Mouse (Mus musculus) limb, embryonic 11.5 days (tissue): ENCODE results near the gene Prpsap1. TPM values are rescaled to one million over a fixed set of nuclear protein-coding genes. Genes with fewer than 3 reads are reported as not detected.
"Not testable (repeated sequence)": the region's sequence is repeated elsewhere in the genome, so short reads cannot be mapped to it uniquely, and the experiment has no call there.

Experiments used
- ATAC-seq: fragments of 200-750 bp; cut with Nextera tagmentation; 2 replicates; pipeline ENCODE4 v1.8.0; 2017; ENCODE audit warnings: low read depth; ENCODE audit not compliant: insufficient number of reproducible peaks, low FRiP score, low TSS enrichment
- DNase-seq: peaks from one replicate; pipeline ENCODE4 v3.0.0-alpha.2; 2015; ENCODE audit warnings: low spot score
- H3K27ac ChIP-seq: fragments of 300-500 bp; sonication (generic); replicated peaks from 2 replicates; pipeline ENCODE4 v1.5.1; 2014; ENCODE audit warnings: low read depth, mild to moderate bottlenecking, low read length
- H3K27me3 ChIP-seq: fragments of 300-500 bp; sonication (generic); 2 replicates; pipeline ENCODE4 v1.6.1; 2014; ENCODE audit warnings: mild to moderate bottlenecking, low read length, mixed read lengths; ENCODE audit not compliant: control insufficient read depth, insufficient read depth
- H3K36me3 ChIP-seq: fragments of 300-500 bp; sonication (generic); 2 replicates; pipeline ENCODE4 v1.6.1; 2014; ENCODE audit warnings: mild to moderate bottlenecking, low read length, moderate library complexity, mixed read lengths; ENCODE audit not compliant: control insufficient read depth, insufficient read depth
- H3K4me1 ChIP-seq: fragments of 300-500 bp; sonication (generic); 2 replicates; pipeline ENCODE4 v1.6.1; 2014; ENCODE audit warnings: low read length, mixed read lengths; ENCODE audit not compliant: control insufficient read depth, insufficient read depth
- H3K4me2 ChIP-seq: fragments of 300-500 bp; sonication (generic); 2 replicates; pipeline ENCODE4 v1.6.1; 2014; ENCODE audit warnings: low read depth, mild to moderate bottlenecking, moderate library complexity; ENCODE audit not compliant: severe bottlenecking
- H3K4me3 ChIP-seq: fragments of 300-500 bp; sonication (generic); 2 replicates; pipeline ENCODE4 v1.5.1; 2014; ENCODE audit warnings: low read depth, low read length
- H3K9ac ChIP-seq: fragments of 300-500 bp; sonication (generic); 2 replicates; pipeline ENCODE4 v1.6.1; 2014; ENCODE audit warnings: mild to moderate bottlenecking, low read length
- H3K9me3 ChIP-seq: fragments of 300-500 bp; sonication (generic); 2 replicates; pipeline ENCODE4 v1.6.1; 2016; ENCODE audit warnings: low read length; ENCODE audit not compliant: control insufficient read depth
- WGBS: fragments of 180-500 bp; shearing (Covaris S2); extraction: QIAGEN DNeasy Blood & Tissue Kit; methylation state at CpG from one replicate; pipeline ENCODE4 v1.1.7; 2014; 5-methylcytosine and 5-hydroxymethylcytosine counted together
- polyA plus RNA-seq: library from polyadenylated mRNA; unstranded; fragments of >200 nt; fragmentation: Nextera tagmentation; extraction: Ambion mirVana; gene quantifications from 2 replicates; pipeline ENCODE4 v1.2.1, GENCODE M21; 2014

The Prpsap1 gene
- polyA plus RNA-seq, 1 experiment from 2014 or later, result 183 TPM

GRCm38 (mm10) chr11:116494474-116495174 is 622 bp upstream of the Prpsap1 start:
- no peak overlapping the region for H3K27ac ChIP-seq
- ATAC-seq (no peak), DNase-seq (no peak)
- H3K9me3 ChIP-seq, result no peaks in the 10 kb centered on the region
- H3K9ac ChIP-seq, result no peak overlapping the region
- 72% methylated on average over 13 of the region's 13 CpGs for WGBS
- H3K4me3 ChIP-seq, result no peak overlapping the region
- H3K4me1 ChIP-seq, result no peaks in the 10 kb centered on the region
- H3K27me3 ChIP-seq, result no peaks in the 10 kb centered on the region
- no peaks in the 10 kb centered on the region for H3K36me3 ChIP-seq
- H3K4me2 ChIP-seq, result no peak overlapping the region

- Histone ChIP-seq H3K27ac (no peak overlapping the region), H3K9me3 (no peaks in the 10 kb centered on the region), H3K4me3 (no peak overlapping the region), H3K4me1 (no peaks in the 10 kb centered on the region), H3K9ac (no peak overlapping the region), H3K4me2 (no peak overlapping the region), H3K27me3 (no peaks in the 10 kb centered on the region), H3K36me3 (no peaks in the 10 kb centered on the region)
- ATAC-seq, result no peak
- no peak for DNase-seq
- 88% methylated on average over 5 of the region's 5 CpGs for WGBS
Observed at GRCm38 (mm10) chr11:116493191-116493590, 811 bp downstream of the Prpsap1 start.

- not testable (repeated sequence) for ATAC-seq
- WGBS, result 83% methylated on average over 1 of the region's 1 CpGs
Observed at GRCm38 (mm10) chr11:116492507-116492906, 1.5 kb downstream of the Prpsap1 start.

GRCm38 (mm10) chr11:116491338-116491737 is 2.7 kb downstream of the Prpsap1 start:
- Histone ChIP-seq H3K4me2 (no peak overlapping the region), H3K36me3 (peaks cover 5% of the 10 kb centered on the region; the same call in 1 of the 2 replicates), H3K27me3 (no peaks in the 10 kb centered on the region), H3K9me3 (no peaks in the 10 kb centered on the region), H3K4me3 (no peak overlapping the region; the same call in 1 of the 2 replicates), H3K9ac (no peak overlapping the region), H3K27ac (no peak overlapping the region), H3K4me1 (no peaks in the 10 kb centered on the region)
- DNase-seq, result no peak
- ATAC-seq, result no peak
- WGBS, result 74% methylated on average over 6 of the region's 6 CpGs

More at GRCm38 (mm10) chr11:116492507-116492906, 1.5 kb downstream of the Prpsap1 start:
- H3K9ac ChIP-seq, H3K27ac ChIP-seq, H3K4me2 ChIP-seq, H3K9me3 ChIP-seq, DNase-seq, H3K4me1 ChIP-seq, H3K4me3 ChIP-seq, H3K36me3 ChIP-seq, H3K27me3 ChIP-seq: not testable (repeated sequence)

GRCm38 (mm10) chr11:116490232-116491107 is 3.5 kb downstream of the Prpsap1 start:
- peaks cover 5% of the 10 kb centered on the region; the same call in 1 of the 2 replicates for H3K36me3 ChIP-seq
- peak overlapping the region; percentile 100 for H3K4me3 ChIP-seq
- DNase-seq (peak; percentile 95), ATAC-seq (peak; percentile 87)
- no peaks in the 10 kb centered on the region for H3K4me1 ChIP-seq
- WGBS, result under 1% methylated on average over 57 of the region's 62 CpGs
- no peaks in the 10 kb centered on the region for H3K27me3 ChIP-seq
- H3K9ac ChIP-seq, result peak overlapping the region; percentile 96
- no peaks in the 10 kb centered on the region for H3K9me3 ChIP-seq
- H3K27ac ChIP-seq, result peak overlapping the region; percentile 61
- H3K4me2 ChIP-seq, result peak overlapping the region; percentile 74

- WGBS, result under 1% methylated on average over 38 of the region's 39 CpGs
- Histone ChIP-seq H3K9ac (peak overlapping the region; percentile 96), H3K36me3 (peaks cover 9% of the 10 kb centered on the region; the same call in 1 of the 2 replicates), H3K27me3 (no peaks in the 10 kb centered on the region), H3K4me3 (peak overlapping the region; percentile 100), H3K27ac (peak overlapping the region; percentile 61), H3K4me1 (no peaks in the 10 kb centered on the region), H3K9me3 (no peaks in the 10 kb centered on the region), H3K4me2 (peak overlapping the region; percentile 74)
- peak; percentile 41 for ATAC-seq
- peak; percentile 69 for DNase-seq
Observed at GRCm38 (mm10) chr11:116489771-116490231, 4.2 kb downstream of the Prpsap1 start.

- Histone ChIP-seq H3K27ac (no peak overlapping the region), H3K36me3 (peaks cover 10% of the 10 kb centered on the region; the same call in 1 of the 2 replicates)
- 77% methylated on average over 14 of the region's 14 CpGs for WGBS
Observed at GRCm38 (mm10) chr11:116488693-116489375, 5.2 kb downstream of the Prpsap1 start.

GRCm38 (mm10) chr11:116488207-116488606 is 5.8 kb downstream of the Prpsap1 start:
- no peaks in the 10 kb centered on the region for H3K9me3 ChIP-seq
- peaks cover 14% of the 10 kb centered on the region; the same call in 1 of the 2 replicates for H3K36me3 ChIP-seq
- DNase-seq (no peak), ATAC-seq (no peak)
- no peak overlapping the region for H3K9ac ChIP-seq
- H3K4me2 ChIP-seq, result no peak overlapping the region
- no peaks in the 10 kb centered on the region for H3K4me1 ChIP-seq
- no peak overlapping the region for H3K4me3 ChIP-seq
- no peak overlapping the region for H3K27ac ChIP-seq
- no peaks in the 10 kb centered on the region for H3K27me3 ChIP-seq

More at GRCm38 (mm10) chr11:116488693-116489375, 5.2 kb downstream of the Prpsap1 start:
- Histone ChIP-seq H3K27me3 (no peaks in the 10 kb centered on the region), H3K4me3 (peak overlapping the region; percentile 100), H3K4me1 (no peaks in the 10 kb centered on the region), H3K9me3 (no peaks in the 10 kb centered on the region), H3K4me2 (peak overlapping the region; percentile 74), H3K9ac (peak overlapping the region; percentile 96)
- DNase-seq (no peak), ATAC-seq (no peak)
